Mouse (Mus musculus): ENCODE results near the gene Ovol1. TPM values are rescaled to one million over a fixed set of nuclear protein-coding genes. Genes with fewer than 3 reads are reported as not detected.

The Ovol1 gene
- total and polyA plus RNA-seq, 2 experiments from 2014 or later = 0.05 to 0.27 TPM

DNA sequence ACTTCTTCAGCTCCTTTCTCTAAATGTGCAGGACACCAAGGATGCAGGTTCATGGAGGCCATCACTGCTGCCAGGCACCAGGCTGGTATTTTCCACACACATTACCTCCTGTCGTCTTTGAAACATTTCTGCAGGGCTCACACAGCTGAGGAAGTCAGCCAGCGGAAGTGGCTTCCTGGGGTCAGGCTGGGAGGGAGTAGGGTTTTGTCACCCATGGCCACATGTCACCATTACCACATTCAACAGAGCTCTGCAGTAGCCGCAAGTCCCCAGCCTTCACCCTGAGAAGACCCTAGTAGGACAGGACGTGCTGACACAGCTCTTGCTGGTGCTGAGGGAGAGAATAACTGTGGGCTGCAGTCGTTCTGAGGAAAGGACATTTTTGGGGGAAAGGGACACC lies 11.4 kb upstream of the Ovol1 start:
- Histone ChIP-seq H3K27ac (ENCODE audit: low read depth, low read length) (no peak overlapping the region), H3K9me3 (ENCODE audit: low read length) (no peaks in the 10 kb centered on the region), H3K4me3 (ENCODE audit: low read depth, low read length) (no peak overlapping the region), H3K27me3 (ENCODE audit: insufficient read depth, low read length) (no peaks in the 10 kb centered on the region), H3K36me3 (ENCODE audit: insufficient read depth, low read length) (peaks cover 14% of the 10 kb centered on the region; the same call in 1 of the 2 replicates), H3K4me1 (ENCODE audit: insufficient read depth, low read length) (0 out of 2 replicates have a peak, but pooled peaks cover 4% of the 10 kb centered on the region), H3K4me2 (ENCODE audit: low read depth, low read length, poor library complexity, severe bottlenecking) (no peak overlapping the region), H3K9ac (replicated peaks; ENCODE audit: low read length, poor library complexity, severe bottlenecking) (no peak overlapping the region)
- DNase-seq (ENCODE audit: low spot score) = no peak
- no peak for ATAC-seq (ENCODE audit: low FRiP score)
- no peak for TF ChIP-seq CTCF (IDR thresholded peaks at IDR 0.05)
- WGBS = 79% methylated on average over 5 of the region's 5 CpGs

DNA sequence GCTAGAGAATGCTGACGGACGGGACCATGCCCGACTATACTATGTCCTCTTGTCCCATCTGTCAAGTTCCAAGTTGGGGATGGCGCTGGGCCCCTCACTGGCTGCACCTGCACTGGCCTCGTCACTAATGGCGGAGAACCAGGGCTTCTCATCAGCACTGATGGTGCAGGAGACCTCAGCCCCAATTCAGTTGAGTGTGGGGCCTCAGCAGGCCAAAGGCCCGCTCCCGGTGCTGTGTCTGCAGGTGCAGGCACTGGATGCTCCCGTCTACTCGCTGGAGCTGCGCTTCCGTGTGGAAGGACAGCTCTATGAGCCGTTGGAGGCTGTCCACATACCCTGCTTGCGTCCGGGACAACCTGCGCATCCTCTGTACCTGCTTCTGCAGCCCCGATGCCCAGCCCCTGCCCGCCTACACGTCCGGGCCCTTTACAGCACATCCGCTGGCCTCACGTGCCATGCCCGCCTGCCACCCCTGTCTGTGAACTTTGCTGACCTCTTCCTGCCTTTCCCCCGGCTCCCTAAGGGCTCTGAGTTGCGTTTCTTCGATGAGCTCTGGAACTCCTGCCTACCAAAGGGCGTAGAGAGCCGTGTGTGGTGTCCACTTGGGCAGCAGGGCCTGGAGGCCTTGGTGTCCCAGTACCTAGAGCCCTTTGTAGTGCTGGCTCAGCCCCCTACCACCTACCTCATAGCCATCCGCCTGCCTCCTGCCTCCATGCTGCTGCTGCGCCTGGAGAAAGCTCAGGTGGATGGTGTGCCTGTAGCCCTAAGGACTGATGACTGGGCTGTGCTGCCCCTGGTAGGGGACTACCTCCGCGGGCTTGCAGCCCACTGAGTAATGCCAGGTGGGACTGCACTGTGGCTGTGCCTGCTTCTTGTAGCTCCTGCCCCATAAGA lies 10.2 kb upstream of the Ovol1 start:
- no peaks in the 10 kb centered on the region for H3K9me3 ChIP-seq (ENCODE audit: low read length)
- H3K27me3 ChIP-seq (ENCODE audit: insufficient read depth, low read length) = 0 out of 2 replicates have a peak, but pooled peaks cover 3% of the 10 kb centered on the region
- no peak overlapping the region for H3K27ac ChIP-seq (ENCODE audit: low read depth, low read length)
- no peak overlapping the region for H3K4me3 ChIP-seq (ENCODE audit: low read depth, low read length)
- WGBS = 93% methylated on average over 32 of the region's 32 CpGs
- H3K4me1 ChIP-seq (ENCODE audit: insufficient read depth, low read length) = 0 out of 2 replicates have a peak, but pooled peaks cover 4% of the 10 kb centered on the region
- H3K36me3 ChIP-seq (ENCODE audit: insufficient read depth, low read length) = peaks cover 14% of the 10 kb centered on the region; the same call in 1 of the 2 replicates
- TF ChIP-seq CTCF (IDR thresholded peaks at IDR 0.05) = no peak
- DNase-seq (ENCODE audit: low spot score) (no peak), ATAC-seq (ENCODE audit: low FRiP score) (no peak)
- no peak overlapping the region for H3K4me2 ChIP-seq (ENCODE audit: low read depth, low read length, poor library complexity, severe bottlenecking)
- no peak overlapping the region for H3K9ac ChIP-seq (replicated peaks; ENCODE audit: low read length, poor library complexity, severe bottlenecking)

DNA sequence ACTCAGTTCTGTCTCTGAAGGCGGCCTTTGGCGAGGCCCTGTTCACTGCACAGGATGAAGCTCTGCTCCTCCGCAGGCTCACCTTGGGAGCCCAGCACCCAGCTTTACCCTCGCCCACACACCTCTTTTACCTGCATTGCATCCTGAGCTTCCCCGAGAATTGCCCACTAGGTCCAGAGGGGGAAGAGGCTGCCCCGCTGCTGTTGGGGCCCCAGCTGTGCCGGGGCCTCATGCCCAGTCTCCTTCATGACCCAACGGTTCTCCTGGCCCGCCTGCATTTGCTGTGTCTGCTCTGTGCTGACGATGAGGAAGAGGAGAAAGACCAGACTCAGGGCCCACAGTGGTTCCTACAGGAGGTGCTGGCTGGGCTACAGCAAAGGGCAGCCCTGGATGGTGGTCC lies 9.1 kb upstream of the Ovol1 start:
- Histone ChIP-seq H3K4me2 (ENCODE audit: low read depth, low read length, poor library complexity, severe bottlenecking) (no peak overlapping the region), H3K9ac (replicated peaks; ENCODE audit: low read length, poor library complexity, severe bottlenecking) (no peak overlapping the region), H3K9me3 (ENCODE audit: low read length) (no peaks in the 10 kb centered on the region), H3K4me1 (ENCODE audit: insufficient read depth, low read length) (0 out of 2 replicates have a peak, but pooled peaks cover 4% of the 10 kb centered on the region), H3K36me3 (ENCODE audit: insufficient read depth, low read length) (peaks cover 14% of the 10 kb centered on the region; the same call in 1 of the 2 replicates), H3K27me3 (ENCODE audit: insufficient read depth, low read length) (peaks cover 4% of the 10 kb centered on the region; the same call in 1 of the 2 replicates), H3K27ac (ENCODE audit: low read depth, low read length) (no peak overlapping the region), H3K4me3 (ENCODE audit: low read depth, low read length) (no peak overlapping the region)
- TF ChIP-seq CTCF (IDR thresholded peaks at IDR 0.05) = no peak
- WGBS = 91% methylated on average over 10 of the region's 10 CpGs
- DNase-seq (ENCODE audit: low spot score) (no peak), ATAC-seq (ENCODE audit: low FRiP score) (no peak)

DNA sequence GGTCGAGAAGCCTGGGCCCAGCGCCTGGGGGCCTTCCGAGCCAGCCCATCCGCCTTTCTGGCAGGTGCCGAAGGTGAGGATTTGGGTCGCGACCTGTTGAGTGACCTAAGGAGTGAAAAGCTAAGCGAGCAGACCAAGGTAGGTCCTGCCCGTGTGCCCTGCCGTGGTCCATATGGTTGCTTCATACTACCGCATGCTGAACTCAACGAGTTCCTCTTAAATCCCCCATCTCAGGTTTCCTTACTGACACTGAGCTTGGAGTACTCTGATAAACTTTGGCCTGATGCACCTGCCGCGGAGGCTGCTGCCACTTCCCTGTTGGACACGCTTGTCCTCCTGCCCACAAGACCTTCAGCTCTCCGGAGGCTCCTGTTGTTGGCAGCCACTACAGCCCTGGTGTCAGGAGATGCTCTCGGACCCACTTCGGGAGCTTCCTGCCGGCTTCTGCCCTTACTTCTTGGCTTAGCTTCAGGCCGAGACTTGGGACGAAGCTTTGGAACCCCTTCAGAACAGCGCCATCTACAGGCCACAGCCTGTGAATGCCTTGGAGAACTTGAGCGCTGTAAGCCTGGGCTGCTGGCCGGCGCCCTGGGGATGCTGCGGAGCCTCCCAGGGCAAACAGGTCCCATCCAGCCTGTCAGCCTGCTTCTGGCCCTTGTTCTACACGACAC lies 8.2 kb upstream of the Ovol1 start:
- Histone ChIP-seq H3K9me3 (ENCODE audit: low read length) (no peaks in the 10 kb centered on the region), H3K9ac (replicated peaks; ENCODE audit: low read length, poor library complexity, severe bottlenecking) (peak overlapping the region; percentile 80), H3K4me1 (ENCODE audit: insufficient read depth, low read length) (0 out of 2 replicates have a peak, but pooled peaks cover 4% of the 10 kb centered on the region), H3K36me3 (ENCODE audit: insufficient read depth, low read length) (peaks cover 14% of the 10 kb centered on the region; the same call in 1 of the 2 replicates), H3K27ac (ENCODE audit: low read depth, low read length) (peak overlapping the region; percentile 81; the same call in 1 of the 2 replicates), H3K4me2 (ENCODE audit: low read depth, low read length, poor library complexity, severe bottlenecking) (peak overlapping the region; percentile 94), H3K4me3 (ENCODE audit: low read depth, low read length) (peak overlapping the region; percentile 58), H3K27me3 (ENCODE audit: insufficient read depth, low read length) (peaks cover 13% of the 10 kb centered on the region)
- peak; percentile 89 for TF ChIP-seq CTCF (IDR thresholded peaks at IDR 0.05)
- peak; percentile 31; the same call in 1 of the 2 replicates for ATAC-seq (ENCODE audit: low FRiP score)
- peak; percentile 93 for DNase-seq (ENCODE audit: low spot score)
- WGBS = 10% methylated on average over 27 of the region's 27 CpGs

DNA sequence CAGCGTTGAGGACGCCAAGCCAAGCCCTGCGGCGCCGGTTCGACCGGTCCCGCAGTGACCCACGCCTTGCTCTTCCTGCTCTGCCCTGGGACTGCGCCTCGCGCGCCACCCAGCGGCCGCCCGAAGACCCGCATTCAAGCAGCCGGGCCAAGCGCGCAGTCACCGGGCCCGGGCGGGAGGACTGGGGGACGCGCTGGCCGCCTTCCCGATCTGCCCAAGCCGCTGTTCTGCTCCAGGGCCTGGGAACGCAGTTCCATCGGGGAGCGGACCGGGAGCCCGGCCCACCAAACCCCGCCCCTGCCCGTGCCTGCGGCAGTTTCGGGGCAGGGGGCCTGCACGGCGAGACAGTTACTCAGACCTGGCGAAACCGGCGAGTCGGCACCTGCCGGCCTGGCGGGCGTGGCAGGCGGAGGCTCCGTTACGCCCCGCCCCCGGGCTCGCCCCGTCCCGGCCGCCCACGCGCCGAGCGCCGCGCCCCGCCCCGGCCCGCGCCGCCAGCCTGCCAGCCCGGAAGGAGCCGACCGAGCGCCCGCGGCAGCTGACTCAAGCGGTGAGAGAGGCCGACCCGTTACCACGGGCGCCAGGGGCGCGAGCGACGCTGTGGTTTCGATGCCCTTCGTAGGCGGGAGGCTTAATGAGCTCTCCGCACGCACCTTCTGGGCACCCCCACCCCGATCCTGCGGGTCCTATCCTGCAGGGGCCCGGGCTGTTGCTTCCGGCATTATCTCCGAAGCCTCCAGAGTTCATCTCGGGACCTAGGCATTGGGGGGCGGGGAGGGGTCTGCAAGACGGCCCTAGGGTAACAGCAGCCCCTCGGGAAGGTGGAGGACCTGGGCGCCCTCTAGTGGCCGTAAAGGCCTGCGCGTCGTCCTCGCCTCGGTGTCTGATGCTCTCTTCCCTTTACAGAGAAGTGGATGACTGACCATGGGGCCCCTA lies 7.4 kb upstream of the Ovol1 start, which contains the start of gene Ap5b1:
Gene Ap5b1 (plus strand): TSS at position 492 of the 936 bp plus-strand sequence.
- H3K9me3 ChIP-seq (ENCODE audit: low read length) = no peaks in the 10 kb centered on the region
- peak within 1 kb of the TSS; percentile 58 for H3K4me3 ChIP-seq (ENCODE audit: low read depth, low read length)

More for the DNA sequence above, 7.4 kb upstream of the Ovol1 start, which contains the start of gene Ap5b1:
- H3K27me3 ChIP-seq (ENCODE audit: insufficient read depth, low read length) = peaks cover 19% of the 10 kb centered on the region
- peak within 1 kb of the TSS; percentile 94 for H3K4me2 ChIP-seq (ENCODE audit: low read depth, low read length, poor library complexity, severe bottlenecking)
- under 1% methylated on average over 87 of the region's 102 CpGs for WGBS
- H3K9ac ChIP-seq (replicated peaks; ENCODE audit: low read length, poor library complexity, severe bottlenecking) = peak within 1 kb of the TSS; percentile 80
- peak; percentile 93 for TF ChIP-seq CTCF (IDR thresholded peaks at IDR 0.05)
- H3K27ac ChIP-seq (ENCODE audit: low read depth, low read length) = peak within 1 kb of the TSS; percentile 81
- DNase-seq (ENCODE audit: low spot score) (peak; percentile 85), ATAC-seq (ENCODE audit: low FRiP score) (peak; percentile 85)
- peaks cover 14% of the 10 kb centered on the region; the same call in 1 of the 2 replicates for H3K36me3 ChIP-seq (ENCODE audit: insufficient read depth, low read length)
- H3K4me1 ChIP-seq (ENCODE audit: insufficient read depth, low read length) = 0 out of 2 replicates have a peak, but pooled peaks cover 4% of the 10 kb centered on the region
